Mouse (Mus musculus): ENCODE measurements around the gene Bricd5. TPM values are rescaled to one million over a fixed set of nuclear protein-coding genes. Genes with fewer than 3 reads are reported as not detected.

Gene Bricd5
- total and polyA plus RNA-seq, 3 experiments = 0.98 TPM; not detected in 2

DNA sequence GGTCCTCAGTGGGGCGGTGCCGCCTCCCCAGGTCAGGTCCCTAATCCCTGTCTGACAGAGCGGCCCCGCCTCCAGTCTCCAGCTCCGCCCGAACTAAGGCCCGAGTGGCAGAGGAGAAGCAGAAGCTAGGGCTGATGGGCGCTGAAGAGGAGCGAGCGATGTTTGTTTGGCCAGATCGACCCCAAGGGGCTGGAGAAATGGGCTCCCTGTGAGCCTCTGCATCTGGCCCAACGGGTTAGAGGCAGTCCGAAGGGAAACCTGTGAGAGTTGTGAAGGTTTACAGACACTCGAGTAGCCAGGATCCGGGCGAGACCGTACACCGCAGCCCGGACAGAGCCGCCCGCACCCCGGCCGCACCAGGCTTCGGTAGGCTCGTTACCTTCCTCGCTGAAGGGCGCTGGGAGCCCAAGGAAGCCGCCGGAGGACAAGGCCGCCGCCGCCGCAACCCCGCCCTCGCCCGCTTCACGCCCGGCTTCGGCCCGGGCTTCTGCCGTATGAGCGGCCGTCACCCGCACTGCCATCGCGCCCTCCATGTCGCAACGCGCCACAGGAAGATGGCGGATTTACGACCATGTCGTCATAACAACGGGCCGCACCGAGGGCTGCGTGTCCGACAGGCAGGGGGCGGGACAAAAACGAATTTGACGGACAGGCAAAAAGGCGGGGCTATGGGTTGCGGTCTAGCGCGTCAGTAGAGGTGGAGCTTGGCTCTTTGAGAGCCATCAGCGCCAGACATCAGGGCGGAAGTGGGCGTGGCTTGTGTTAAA lies 18.7 kb upstream of the Bricd5 start:
- Histone ChIP-seq H3K27ac (ENCODE audit: insufficient read depth, low read depth) (peak overlapping the region; percentile 60), H3K36me3 (replicated peaks in 1 of 2; ENCODE audit: control insufficient read depth in 1 of 2, insufficient read depth in 1 of 2, low read length in 1 of 2) (peaks cover 12 to 25% of the 10 kb centered on the region in 2 experiments), H3K9ac (ENCODE audit: insufficient read depth, low read depth) (peak overlapping the region; percentile 78), H3K4me3 (replicated peaks in 1 of 3; ENCODE audit: low read depth in 2 of 3, low read length in 2 of 3, poor library complexity in 1 of 3) (peak overlapping the region; percentile 67 to 91 (median 75)), H3K9me3 (replicated peaks; ENCODE audit: low read length) (no peaks in the 10 kb centered on the region), H3K79me2 (replicated peaks; ENCODE audit: control insufficient read depth, extremely low read depth, insufficient read depth, poor library complexity, severe bottlenecking) (peaks cover 15% of the 10 kb centered on the region), H3K4me1 (ENCODE audit: control insufficient read depth in 1 of 2, insufficient read depth in 2 of 2) (peaks cover 0 to 18% of the 10 kb centered on the region in 2 experiments; a peak in 2 of 4 replicates), H3K4me2 (ENCODE audit: insufficient read depth, low read depth, poor library complexity, severe bottlenecking) (peak overlapping the region; percentile 87; the same call in 1 of the 2 replicates), H3K27me3 (replicated peaks) (no peaks in the 10 kb centered on the region)
- DNase-seq (ENCODE audit: extremely low read depth) = peak; percentile 100
- in situ Hi-C loops (cut with MboI; ENCODE audit: low pct_ligation_motif_present, low pct_unique_long_range_greater_than_20kb, low sequenced_read_pairs) (no loop called here), dilution Hi-C loops (cut with MboI; ENCODE audit: extremely low pct_ligation_motif_present, extremely low pct_unique_long_range_greater_than_20kb, low sequenced_read_pairs) (no loop called here)
- TF ChIP-seq EP300 (IDR thresholded peaks at IDR 0.05; ENCODE audit: low read length) (no peak), POLR2AphosphoS2 (IDR thresholded peaks at IDR 0.05; ENCODE audit: low read depth, low read length) (no peak), MEF2A (IDR thresholded peaks at IDR 0.05; ENCODE audit: borderline replicate concordance, low read depth, low read length) (peak; percentile 17; the same call in 1 of the 2 replicates), ELF1 (IDR thresholded peaks at IDR 0.05; ENCODE audit: low read depth, low read length) (peak; percentile 87), NRF1 (IDR thresholded peaks at IDR 0.05; ENCODE audit: low read depth, low read length) (peak; percentile 60), SIN3A (IDR thresholded peaks at IDR 0.05; ENCODE audit: low read length) (no peak; the same call in 1 of the 2 replicates), KAT2A (IDR thresholded peaks at IDR 0.05; ENCODE audit: insufficient replicate concordance, low read length) (peak; percentile 70; the same call in 1 of the 2 replicates), USF2 (conservative IDR thresholded peaks at IDR 0.05; ENCODE audit: low read depth, low read length) (no peak), ZKSCAN1 (IDR thresholded peaks at IDR 0.05; ENCODE audit: borderline replicate concordance, low read depth, low read length) (no peak), CHD2 (IDR thresholded peaks at IDR 0.05; ENCODE audit: low read length) (no peak), E2F4 (IDR thresholded peaks at IDR 0.05; ENCODE audit: insufficient replicate concordance, low read depth, low read length) (no peak), MAX (IDR thresholded peaks at IDR 0.05; ENCODE audit: low read length) (no peak; the same call in 1 of the 2 replicates), MAZ (IDR thresholded peaks at IDR 0.05; ENCODE audit: low read depth, low read length) (no peak; the same call in 1 of the 2 replicates), MYC (IDR thresholded peaks at IDR 0.05; ENCODE audit: low read depth, low read length) (no peak; the same call in 1 of the 2 replicates), RAD21 (IDR thresholded peaks at IDR 0.05; ENCODE audit: low read depth, low read length) (no peak), GABPA (IDR thresholded peaks at IDR 0.05; ENCODE audit: insufficient replicate concordance, low read depth, low read length) (no peak), BHLHE40 (IDR thresholded peaks at IDR 0.05; ENCODE audit: low read depth, low read length) (no peak), POLR2A (IDR thresholded peaks at IDR 0.05; ENCODE audit: low read depth, low read length) (peak; percentile 86), PAX5 (IDR thresholded peaks at IDR 0.05; ENCODE audit: low read length) (no peak), CTCF (conservative IDR thresholded peaks at IDR 0.05 in 1 of 2, IDR thresholded peaks at IDR 0.05 in 1 of 2; ENCODE audit: low read depth in 2 of 2, low read length in 2 of 2) (no peak), TCF12 (IDR thresholded peaks at IDR 0.05; ENCODE audit: low read depth, low read length) (peak; percentile 54; the same call in 1 of the 2 replicates), TBP (conservative IDR thresholded peaks at IDR 0.05; ENCODE audit: low read depth, low read length) (0 out of 2 replicates have a peak, but pooled peaks have one; percentile 15), UBTF (IDR thresholded peaks at IDR 0.05; ENCODE audit: low read depth, low read length) (0 out of 2 replicates have a peak, but pooled peaks have one; percentile 59), SMC3 (IDR thresholded peaks at IDR 0.05; ENCODE audit: low read depth, low read length) (no peak), JUND (conservative IDR thresholded peaks at IDR 0.05; ENCODE audit: low read depth, low read length) (no peak), ZNF384 (IDR thresholded peaks at IDR 0.05; ENCODE audit: low read depth, low read length) (no peak), NELFE (IDR thresholded peaks at IDR 0.05; ENCODE audit: low read depth, low read length) (peak; percentile 83), RCOR1 (conservative IDR thresholded peaks at IDR 0.05; ENCODE audit: low read depth, low read length) (no peak), ETS1 (conservative IDR thresholded peaks at IDR 0.05; ENCODE audit: low read depth, low read length) (no peak), IRF4 (IDR thresholded peaks at IDR 0.05; ENCODE audit: low read depth, low read length) (peak; percentile 2), MAFK (IDR thresholded peaks at IDR 0.05; ENCODE audit: insufficient replicate concordance, low read length) (no peak), USF1 (IDR thresholded peaks at IDR 0.05; ENCODE audit: low read depth, low read length) (no peak), ZMIZ1 (IDR thresholded peaks at IDR 0.05; ENCODE audit: low read depth, low read length) (peak; percentile 88), CHD1 (IDR thresholded peaks at IDR 0.05; ENCODE audit: low read depth, low read length) (no peak), JUN (IDR thresholded peaks at IDR 0.05; ENCODE audit: insufficient read depth, low read depth, low read length) (no peak), MXI1 (IDR thresholded peaks at IDR 0.05; ENCODE audit: low read depth, low read length) (peak; percentile 96), ZC3H11A (IDR thresholded peaks at IDR 0.05; ENCODE audit: low read depth, low read length) (no peak), HCFC1 (IDR thresholded peaks at IDR 0.05; ENCODE audit: low read depth, low read length) (peak; percentile 83)
